Mouse (Mus musculus): Measurements from ENCODE around the gene Ezr. TPM values are rescaled to one million over a fixed set of nuclear protein-coding genes. Genes with fewer than 3 reads are reported as not detected.
"Not testable (repeated sequence)": the region's sequence is repeated elsewhere in the genome, so short reads cannot be mapped to it uniquely, and the experiment has no call there.

The Ezr gene
- polyA plus RNA-seq, 1 experiment from 2014 or later, result 74.3 TPM

- WGBS, result 27% methylated on average over 6 of the region's 9 CpGs
- DNase-seq (ENCODE audit: low spot score); H3K27me3 ChIP-seq (ENCODE audit: control insufficient read depth, insufficient read depth, low read length); H3K9ac ChIP-seq (ENCODE audit: low read length); H3K4me2 ChIP-seq (ENCODE audit: low read depth); H3K4me1 ChIP-seq (ENCODE audit: control insufficient read depth, insufficient read depth, low read length); H3K4me3 ChIP-seq (ENCODE audit: low read depth, low read length); H3K27ac ChIP-seq (ENCODE audit: low read depth, low read length); H3K9me3 ChIP-seq (ENCODE audit: control insufficient read depth, low read length); H3K36me3 ChIP-seq (ENCODE audit: control insufficient read depth, insufficient read depth, low read length): not testable (repeated sequence)
- ATAC-seq (ENCODE audit: insufficient read depth, low FRiP score, low TSS enrichment), result peak; percentile 94
Observed at GRCm38 (mm10) chr17:6703381-6704270, 79.0 kb downstream of the Ezr start.

- DNase-seq (ENCODE audit: low spot score); H3K27me3 ChIP-seq (ENCODE audit: control insufficient read depth, insufficient read depth, low read length): not testable (repeated sequence)
- WGBS, result 68% methylated on average over 2 of the region's 8 CpGs
Observed at GRCm38 (mm10) chr17:6702625-6703221, 79.9 kb downstream of the Ezr start.

DNA sequence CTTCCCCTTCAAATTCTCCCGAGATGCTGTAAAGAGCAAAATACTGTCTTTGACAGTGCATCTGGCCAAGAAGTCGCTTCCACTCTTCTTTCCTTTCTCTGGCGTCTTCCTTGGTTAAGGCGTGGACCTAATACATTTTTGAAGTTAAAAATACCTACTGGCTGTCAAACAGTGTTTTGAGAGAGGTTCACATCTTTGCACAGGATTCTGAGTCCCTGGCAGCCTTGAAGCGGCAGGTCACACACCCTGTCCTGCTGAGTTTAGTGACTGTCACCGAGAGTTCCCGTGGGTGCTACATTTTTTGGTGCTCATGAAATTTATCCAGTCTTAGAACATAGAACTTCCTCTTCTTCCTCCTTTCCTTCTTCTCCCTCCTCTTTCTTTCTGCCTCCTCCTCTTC, 82.5 kb downstream of the Ezr start:
- not testable (repeated sequence) for H3K9ac ChIP-seq (ENCODE audit: low read length); H3K4me2 ChIP-seq (ENCODE audit: low read depth); H3K36me3 ChIP-seq (ENCODE audit: control insufficient read depth, insufficient read depth, low read length); H3K4me3 ChIP-seq (ENCODE audit: low read depth, low read length); H3K27ac ChIP-seq (ENCODE audit: low read depth, low read length); H3K9me3 ChIP-seq (ENCODE audit: control insufficient read depth, low read length); ATAC-seq (ENCODE audit: insufficient read depth, low FRiP score, low TSS enrichment); DNase-seq (ENCODE audit: low spot score); H3K4me1 ChIP-seq (ENCODE audit: control insufficient read depth, insufficient read depth, low read length); H3K27me3 ChIP-seq (ENCODE audit: control insufficient read depth, insufficient read depth, low read length)
- 65% methylated on average over 3 of the region's 7 CpGs for WGBS

More at GRCm38 (mm10) chr17:6702625-6703221, 79.9 kb downstream of the Ezr start:
- H3K4me3 ChIP-seq (ENCODE audit: low read depth, low read length); H3K36me3 ChIP-seq (ENCODE audit: control insufficient read depth, insufficient read depth, low read length); H3K4me2 ChIP-seq (ENCODE audit: low read depth); H3K4me1 ChIP-seq (ENCODE audit: control insufficient read depth, insufficient read depth, low read length); H3K9me3 ChIP-seq (ENCODE audit: control insufficient read depth, low read length); H3K27ac ChIP-seq (ENCODE audit: low read depth, low read length); H3K9ac ChIP-seq (ENCODE audit: low read length): not testable (repeated sequence)
- ATAC-seq (ENCODE audit: insufficient read depth, low FRiP score, low TSS enrichment), result peak; percentile 21; the same call in 1 of the 2 replicates

- H3K27ac ChIP-seq (ENCODE audit: low read depth, low read length); ATAC-seq (ENCODE audit: insufficient read depth, low FRiP score, low TSS enrichment); H3K9me3 ChIP-seq (ENCODE audit: control insufficient read depth, low read length); DNase-seq (ENCODE audit: low spot score); H3K4me2 ChIP-seq (ENCODE audit: low read depth); H3K4me3 ChIP-seq (ENCODE audit: low read depth, low read length); H3K36me3 ChIP-seq (ENCODE audit: control insufficient read depth, insufficient read depth, low read length); H3K9ac ChIP-seq (ENCODE audit: low read length); H3K4me1 ChIP-seq (ENCODE audit: control insufficient read depth, insufficient read depth, low read length); H3K27me3 ChIP-seq (ENCODE audit: control insufficient read depth, insufficient read depth, low read length): not testable (repeated sequence)
- WGBS, result 95% methylated on average over 8 of the region's 9 CpGs
Observed at GRCm38 (mm10) chr17:6699502-6699901, 83.1 kb downstream of the Ezr start.

- not testable (repeated sequence) for H3K9ac ChIP-seq (ENCODE audit: low read length); H3K4me2 ChIP-seq (ENCODE audit: low read depth); H3K36me3 ChIP-seq (ENCODE audit: control insufficient read depth, insufficient read depth, low read length); H3K4me1 ChIP-seq (ENCODE audit: control insufficient read depth, insufficient read depth, low read length); H3K27me3 ChIP-seq (ENCODE audit: control insufficient read depth, insufficient read depth, low read length); H3K9me3 ChIP-seq (ENCODE audit: control insufficient read depth, low read length); H3K4me3 ChIP-seq (ENCODE audit: low read depth, low read length); H3K27ac ChIP-seq (ENCODE audit: low read depth, low read length); DNase-seq (ENCODE audit: low spot score)
- WGBS, result 40% methylated on average over 1 of the region's 4 CpGs
- peak; percentile 38; the same call in 1 of the 2 replicates for ATAC-seq (ENCODE audit: insufficient read depth, low FRiP score, low TSS enrichment)
Observed at GRCm38 (mm10) chr17:6697224-6697775, 85.3 kb downstream of the Ezr start.

DNA sequence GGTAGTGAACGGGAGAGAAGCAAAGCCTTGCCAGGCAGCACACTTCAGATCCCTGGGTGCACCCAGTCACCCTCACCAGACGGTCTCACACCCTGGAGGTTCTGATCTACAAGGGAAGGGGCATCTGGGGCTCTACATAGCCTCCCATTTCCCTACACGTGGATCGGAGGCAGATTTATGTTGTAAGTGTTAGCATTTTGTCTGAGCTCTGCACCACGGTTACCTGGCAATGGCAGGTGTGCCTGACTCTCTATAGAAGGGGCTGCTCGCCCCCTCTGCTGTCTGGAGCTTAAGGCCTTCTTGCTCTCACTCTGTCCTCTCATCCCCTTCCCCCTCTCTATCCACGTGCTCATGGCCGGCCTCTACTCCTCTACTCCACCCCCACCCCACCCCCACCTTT, 86.1 kb downstream of the Ezr start:
- H3K4me2 ChIP-seq (ENCODE audit: low read depth); H3K36me3 ChIP-seq (ENCODE audit: control insufficient read depth, insufficient read depth, low read length); H3K27ac ChIP-seq (ENCODE audit: low read depth, low read length); DNase-seq (ENCODE audit: low spot score); H3K4me3 ChIP-seq (ENCODE audit: low read depth, low read length); H3K9me3 ChIP-seq (ENCODE audit: control insufficient read depth, low read length); H3K4me1 ChIP-seq (ENCODE audit: control insufficient read depth, insufficient read depth, low read length); H3K9ac ChIP-seq (ENCODE audit: low read length); ATAC-seq (ENCODE audit: insufficient read depth, low FRiP score, low TSS enrichment); H3K27me3 ChIP-seq (ENCODE audit: control insufficient read depth, insufficient read depth, low read length): not testable (repeated sequence)
- 59% methylated on average over 7 of the region's 8 CpGs for WGBS

DNA sequence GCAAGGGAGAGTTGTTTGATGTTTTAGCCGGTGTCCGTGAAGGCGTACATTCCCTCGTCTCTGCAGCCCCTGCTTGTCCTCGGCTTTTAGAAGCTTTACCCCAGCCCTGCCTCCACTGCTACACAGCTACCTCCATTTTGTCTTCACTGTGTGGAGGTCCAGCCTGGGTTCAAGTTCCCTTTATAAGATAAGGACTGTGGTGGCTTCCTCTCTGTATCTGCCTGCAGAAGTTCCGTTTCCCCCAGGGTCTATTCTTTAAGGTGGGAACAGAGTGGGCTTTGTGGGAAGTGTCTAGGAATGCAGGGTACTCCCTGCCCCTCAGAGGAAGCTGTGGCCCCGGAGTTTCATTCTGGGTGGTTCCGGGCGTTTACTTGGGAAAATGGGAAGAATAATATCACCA, 86.9 kb downstream of the Ezr start:
- not testable (repeated sequence) for H3K36me3 ChIP-seq (ENCODE audit: control insufficient read depth, insufficient read depth, low read length); ATAC-seq (ENCODE audit: insufficient read depth, low FRiP score, low TSS enrichment); H3K27me3 ChIP-seq (ENCODE audit: control insufficient read depth, insufficient read depth, low read length); H3K27ac ChIP-seq (ENCODE audit: low read depth, low read length); H3K4me1 ChIP-seq (ENCODE audit: control insufficient read depth, insufficient read depth, low read length); H3K9ac ChIP-seq (ENCODE audit: low read length); H3K4me2 ChIP-seq (ENCODE audit: low read depth); DNase-seq (ENCODE audit: low spot score); H3K4me3 ChIP-seq (ENCODE audit: low read depth, low read length); H3K9me3 ChIP-seq (ENCODE audit: control insufficient read depth, low read length)
- 81% methylated on average over 9 of the region's 9 CpGs for WGBS

- not testable (repeated sequence) for H3K4me2 ChIP-seq (ENCODE audit: low read depth); ATAC-seq (ENCODE audit: insufficient read depth, low FRiP score, low TSS enrichment); H3K9me3 ChIP-seq (ENCODE audit: control insufficient read depth, low read length); H3K4me1 ChIP-seq (ENCODE audit: control insufficient read depth, insufficient read depth, low read length); H3K36me3 ChIP-seq (ENCODE audit: control insufficient read depth, insufficient read depth, low read length); H3K27ac ChIP-seq (ENCODE audit: low read depth, low read length); H3K27me3 ChIP-seq (ENCODE audit: control insufficient read depth, insufficient read depth, low read length); H3K9ac ChIP-seq (ENCODE audit: low read length); H3K4me3 ChIP-seq (ENCODE audit: low read depth, low read length)
- 12% methylated on average over 2 of the region's 2 CpGs for WGBS
- DNase-seq (ENCODE audit: low spot score), result peak; percentile 41
Observed at GRCm38 (mm10) chr17:6691596-6691995, 91.0 kb downstream of the Ezr start.

All from neural tube, embryonic 11.5 days (tissue).